Mouse (Mus musculus) gastrocnemius, postnatal 25 days (tissue): Measurements from ENCODE around the gene Gm20696. TPM values are rescaled to one million over a fixed set of nuclear protein-coding genes. Genes with fewer than 3 reads are reported as not detected.

Experiments used
- DNase-seq: peaks from one replicate; pipeline ENCODE4 v3.0.0; 2022
- total RNA-seq, 2 experiments: library from RNA; stranded (reverse); gene quantifications; 1 replicate in 1 of 2; 2 replicates in 1 of 2; pipeline ENCODE4 v1.2.3; 2021

The Gm20696 gene
- total RNA-seq, 2 experiments from 2014 or later, result 1.6 to 2.0 TPM

DNA sequence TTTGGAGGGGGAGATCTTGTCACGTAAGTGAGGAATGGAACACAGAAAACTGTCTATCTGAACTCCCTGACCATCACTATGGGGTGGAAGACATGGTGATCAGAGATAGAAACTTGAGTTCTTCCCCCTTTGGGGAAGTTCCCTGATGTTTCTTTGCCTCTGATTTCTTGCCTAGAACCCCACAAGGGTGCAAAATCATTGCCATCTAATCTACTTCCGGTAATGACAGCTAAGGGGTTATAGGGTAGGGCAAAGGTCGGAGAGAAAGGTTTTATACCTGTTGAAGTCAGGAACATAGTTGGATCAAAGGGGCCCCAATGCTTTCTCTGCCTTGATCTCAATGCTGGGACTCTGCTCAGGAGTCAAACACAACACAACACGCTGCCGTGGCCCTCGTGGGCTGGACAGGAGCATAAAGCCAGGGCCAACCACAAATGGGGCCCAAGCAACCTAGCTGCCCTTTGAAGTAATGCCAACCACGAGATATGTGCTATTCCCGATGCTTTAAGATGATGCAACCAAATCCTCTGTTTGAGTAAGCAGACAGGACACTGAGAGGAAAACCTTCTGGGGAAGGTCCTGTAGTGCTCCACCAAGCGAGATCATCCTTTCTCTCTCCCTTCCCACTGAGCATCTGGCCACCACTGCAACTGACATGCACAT is 307.4 kb downstream of the Gm20696 start:
- no peak for DNase-seq

GRCm38 (mm10) chr6:99357931-99358330 is 308.7 kb downstream of the Gm20696 start:
- no peak for DNase-seq

DNA sequence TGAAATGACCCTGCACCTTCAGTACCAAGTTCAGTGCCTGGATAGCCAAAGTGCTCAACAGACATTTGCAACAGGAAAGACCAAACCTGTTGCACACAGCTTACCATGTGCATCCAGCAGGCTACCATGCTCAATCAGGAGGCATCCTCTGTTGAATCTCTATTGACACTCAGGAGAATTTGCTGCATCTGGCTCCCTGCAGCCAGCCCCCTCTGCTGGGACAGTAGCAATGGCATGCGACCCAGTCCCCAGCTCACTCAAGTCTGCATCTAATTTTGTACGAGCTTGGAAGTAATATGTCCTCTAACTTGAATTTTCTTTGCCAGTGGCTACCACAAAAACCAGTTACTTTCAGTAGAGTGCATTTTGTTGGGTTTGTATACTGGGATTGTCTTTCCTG is 312.3 kb downstream of the Gm20696 start:
- DNase-seq, result no peak

DNA sequence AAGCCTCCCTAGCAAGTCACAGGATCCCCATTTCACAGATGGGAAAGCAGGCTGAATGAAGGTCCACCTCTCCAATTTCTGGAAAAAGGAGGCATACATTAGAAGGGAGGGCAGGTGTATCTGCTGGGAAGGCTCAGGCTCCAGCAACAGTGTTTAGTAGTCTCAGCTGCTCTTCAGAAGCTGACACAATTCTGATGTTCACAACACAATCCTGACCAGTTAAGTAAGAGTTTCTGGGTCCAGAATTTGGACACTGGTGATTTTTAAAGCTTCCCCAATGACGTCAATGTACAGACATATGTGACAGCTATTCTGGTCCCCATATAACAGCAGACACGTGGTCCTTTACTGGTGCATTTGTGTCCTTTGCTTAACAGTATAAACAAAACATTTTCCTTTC is 313.2 kb downstream of the Gm20696 start:
- no peak for DNase-seq

GRCm38 (mm10) chr6:99350566-99350965 is 316.0 kb downstream of the Gm20696 start:
- no peak for DNase-seq

DNA sequence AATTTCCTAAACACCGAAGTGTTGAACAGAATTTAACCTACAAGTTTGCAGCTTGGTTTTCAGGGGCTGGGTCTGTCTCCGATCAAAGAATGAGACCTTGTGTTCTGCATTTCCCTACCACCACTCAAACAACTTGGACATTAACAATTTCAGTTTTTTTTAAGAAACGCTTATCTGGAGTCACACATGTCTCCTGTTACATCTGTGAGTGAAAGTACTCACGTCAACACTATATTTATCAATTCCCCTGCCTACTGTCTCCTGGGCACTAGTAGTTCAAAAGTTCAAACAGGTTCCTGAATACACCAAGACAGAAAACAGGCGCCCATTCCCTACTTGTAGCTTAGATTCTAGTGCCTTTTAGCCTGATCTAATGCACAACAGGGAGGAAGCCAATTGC is 316.4 kb downstream of the Gm20696 start:
- no peak for DNase-seq

GRCm38 (mm10) chr6:99347836-99348235 is 318.8 kb downstream of the Gm20696 start:
- no peak for DNase-seq

DNA sequence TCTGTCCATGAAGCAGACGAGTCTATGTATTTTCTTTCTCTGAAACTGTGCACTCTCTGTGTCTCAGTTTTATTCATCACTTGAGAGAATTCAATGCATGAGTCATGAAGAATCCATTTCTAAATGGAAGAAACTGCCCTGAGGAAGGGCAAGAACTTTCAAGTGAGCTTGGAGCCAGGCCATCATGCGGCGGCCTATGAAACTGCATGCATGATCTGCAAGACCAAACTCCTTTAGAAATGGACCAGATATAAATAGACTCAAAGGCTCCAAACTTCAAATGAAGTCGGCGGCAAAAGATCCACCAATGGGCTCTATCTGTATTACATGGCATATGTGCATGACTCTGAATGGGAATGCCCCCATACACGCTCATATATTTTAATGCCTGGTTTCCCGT is 321.6 kb downstream of the Gm20696 start:
- no peak for DNase-seq

- DNase-seq, result no peak
Observed at GRCm38 (mm10) chr6:99344357-99344756, 322.2 kb downstream of the Gm20696 start.

GRCm38 (mm10) chr6:99343815-99344214 is 322.8 kb downstream of the Gm20696 start:
- DNase-seq, result no peak

- DNase-seq, result no peak
Observed at GRCm38 (mm10) chr6:99342416-99342815, 324.2 kb downstream of the Gm20696 start.

GRCm38 (mm10) chr6:99340902-99341301 is 325.7 kb downstream of the Gm20696 start:
- no peak for DNase-seq

DNA sequence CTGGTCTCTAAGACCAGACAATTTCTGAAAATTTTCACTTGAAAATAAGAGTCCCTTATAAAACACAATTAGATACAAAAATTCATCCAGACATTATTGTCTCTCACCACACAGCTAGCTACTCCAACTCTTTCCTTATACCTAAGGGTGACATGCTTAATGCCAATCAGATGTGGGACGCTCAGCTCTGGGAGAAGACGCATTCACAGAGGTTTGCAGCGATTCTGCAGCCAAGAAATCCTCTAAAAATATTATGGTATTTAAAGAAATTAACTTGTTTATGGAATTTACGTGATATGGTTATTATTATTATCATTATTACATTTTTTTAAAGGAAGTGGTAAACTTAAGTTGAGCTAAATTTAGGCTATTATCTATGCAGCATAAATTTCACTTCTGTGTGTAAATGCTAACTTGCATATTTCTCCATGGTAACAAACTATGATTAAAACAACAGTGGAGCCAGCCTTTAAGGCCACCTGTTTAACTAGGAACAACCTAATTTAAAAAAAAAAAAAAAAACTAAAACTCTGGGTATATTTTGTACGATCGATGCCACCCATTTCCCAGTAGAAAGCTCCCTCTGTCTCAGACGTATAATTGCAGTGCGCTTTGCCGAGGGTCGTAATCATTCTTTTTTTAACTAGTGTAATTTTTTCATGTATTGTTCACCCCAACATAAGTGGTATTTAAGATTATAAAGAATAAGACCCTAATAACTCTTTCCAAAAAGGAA is 326.4 kb downstream of the Gm20696 start:
- no peak for DNase-seq

DNA sequence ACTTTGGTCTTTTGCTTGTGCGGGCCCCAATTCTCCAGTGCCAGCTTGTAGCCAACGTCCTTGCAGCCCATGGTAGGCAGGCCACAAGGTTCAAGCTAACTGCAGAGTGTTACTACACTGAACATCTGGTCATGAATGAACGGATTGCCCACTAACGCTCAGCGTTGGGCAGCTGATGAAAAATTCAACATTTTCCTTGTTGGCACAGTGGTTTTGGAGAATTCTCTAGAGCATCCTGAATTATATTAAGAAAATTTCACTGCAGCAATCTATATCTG is 327.3 kb downstream of the Gm20696 start:
- no peak for DNase-seq

DNA sequence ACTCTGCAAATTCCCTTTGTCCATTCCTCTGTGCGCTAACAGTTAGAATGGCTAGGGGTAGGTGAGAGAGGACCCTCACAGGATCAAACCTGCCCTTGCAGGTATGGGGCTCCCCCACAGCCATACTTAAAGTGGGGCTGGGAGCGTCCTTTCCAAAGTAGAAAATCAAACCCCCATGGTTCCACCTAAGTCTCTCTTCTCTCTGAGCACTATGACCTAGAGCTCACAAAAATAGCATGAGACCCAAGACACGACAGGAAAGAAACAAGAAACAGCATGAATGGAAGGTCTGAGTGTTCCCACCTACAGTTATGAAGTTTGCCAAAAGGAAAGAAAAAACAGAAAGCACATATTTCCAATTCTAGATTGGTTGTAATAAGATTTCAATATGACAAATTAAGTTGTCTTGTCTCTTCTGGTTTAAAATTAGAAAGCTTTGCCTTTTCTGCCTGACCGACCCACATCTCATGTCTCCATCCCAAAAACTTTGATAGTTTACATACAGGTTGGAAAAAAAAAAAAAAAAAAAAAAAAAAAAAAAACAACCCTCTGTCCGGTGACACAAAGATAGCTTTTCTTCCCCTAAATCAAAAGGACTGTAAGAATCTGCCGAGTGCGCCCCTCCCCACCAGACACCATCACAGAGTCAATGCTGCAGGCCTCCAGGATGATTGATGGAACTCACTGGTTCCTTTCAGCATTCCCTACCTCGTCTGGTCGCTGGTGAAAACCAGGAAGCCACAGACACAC is 327.8 kb downstream of the Gm20696 start:
- no peak for DNase-seq

DNA sequence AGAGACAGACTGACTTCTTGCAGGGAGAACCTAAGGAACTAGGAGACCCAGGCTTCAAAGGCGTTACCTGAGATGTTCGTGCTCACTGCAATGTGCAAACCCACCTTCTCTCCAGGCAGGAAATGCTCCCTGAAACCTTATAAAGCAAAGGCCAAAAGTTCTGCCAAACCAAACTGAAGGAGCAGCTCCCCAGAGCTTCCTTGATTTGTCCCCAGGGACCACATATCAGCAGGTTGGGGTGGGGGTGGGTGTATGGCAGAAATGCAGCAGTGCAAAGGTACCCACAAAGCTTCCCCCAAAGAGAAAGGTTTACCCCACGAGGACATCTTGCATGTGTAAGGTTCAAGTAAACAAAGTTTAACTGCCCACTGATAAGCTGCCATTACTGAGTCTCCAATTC is 328.4 kb downstream of the Gm20696 start:
- DNase-seq, result no peak

DNA sequence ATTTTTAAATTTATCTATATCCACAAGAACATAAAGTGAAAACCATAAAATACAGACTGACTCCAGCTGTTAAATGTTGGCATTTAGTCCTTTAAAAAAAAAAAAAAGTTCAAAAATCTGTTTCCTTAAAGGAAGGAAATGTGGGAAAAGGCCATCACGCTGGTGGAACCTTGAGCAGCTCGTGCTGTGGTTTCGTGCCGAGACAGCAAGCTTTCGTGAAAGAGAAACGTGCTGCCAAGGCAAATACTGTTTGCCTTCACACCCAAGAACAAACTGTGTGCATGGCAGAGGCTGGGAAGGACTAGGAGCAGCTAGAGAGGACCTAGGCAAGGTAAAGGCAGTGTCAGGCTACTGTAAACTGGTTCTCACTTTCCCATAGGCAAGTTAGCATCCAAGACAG is 329.0 kb downstream of the Gm20696 start:
- DNase-seq, result no peak

GRCm38 (mm10) chr6:99336191-99336590 is 330.4 kb downstream of the Gm20696 start:
- DNase-seq, result no peak

DNA sequence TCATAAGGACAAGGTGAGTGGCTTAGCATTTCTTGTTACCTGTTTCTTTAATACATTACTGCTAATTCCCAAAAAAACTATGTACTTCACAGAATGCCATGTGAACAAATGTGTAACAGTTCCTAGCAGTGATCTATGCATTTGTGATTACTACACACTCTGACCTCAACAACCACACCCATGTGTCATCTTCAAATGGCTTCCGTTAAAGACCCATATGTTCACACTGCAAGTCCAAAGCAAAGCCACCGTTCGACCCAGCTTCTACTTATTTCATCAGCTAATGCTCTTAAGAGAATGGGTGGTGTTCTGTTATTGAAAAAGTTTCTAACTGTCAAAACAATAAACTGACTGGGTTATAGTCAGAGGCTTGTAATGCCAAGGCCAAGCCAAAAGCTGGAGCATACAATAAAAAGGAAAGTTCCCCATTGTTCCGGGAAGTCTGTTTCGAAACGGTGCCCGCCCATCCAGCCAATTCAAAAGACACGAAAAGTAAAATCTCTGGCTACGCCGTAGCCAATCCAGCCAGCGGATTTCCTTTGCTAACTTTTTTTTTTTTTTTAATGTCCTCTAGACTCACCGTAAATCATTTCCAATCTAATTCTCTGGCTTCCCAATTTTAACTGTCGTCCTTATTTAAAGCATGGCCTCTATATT is 331.3 kb downstream of the Gm20696 start:
- DNase-seq, result no peak

DNA sequence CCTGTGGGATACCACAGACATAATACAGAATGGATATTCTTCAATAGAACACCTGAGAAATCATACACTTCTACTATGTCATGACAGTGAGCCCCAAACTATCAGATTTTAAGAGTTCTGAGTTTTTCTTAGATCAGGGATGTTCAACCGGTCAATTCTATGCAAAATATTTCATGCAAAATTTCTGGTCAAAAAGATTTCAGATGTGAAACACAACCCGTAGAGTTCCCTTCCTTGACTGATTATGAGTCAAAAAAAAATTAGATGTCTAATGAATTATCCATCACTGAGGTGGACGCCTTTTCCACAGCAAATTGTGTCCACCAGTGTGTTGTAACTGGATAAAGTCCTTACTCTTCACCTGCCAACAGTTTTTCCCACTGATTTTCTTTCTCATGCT is 332.3 kb downstream of the Gm20696 start:
- DNase-seq, result no peak

DNA sequence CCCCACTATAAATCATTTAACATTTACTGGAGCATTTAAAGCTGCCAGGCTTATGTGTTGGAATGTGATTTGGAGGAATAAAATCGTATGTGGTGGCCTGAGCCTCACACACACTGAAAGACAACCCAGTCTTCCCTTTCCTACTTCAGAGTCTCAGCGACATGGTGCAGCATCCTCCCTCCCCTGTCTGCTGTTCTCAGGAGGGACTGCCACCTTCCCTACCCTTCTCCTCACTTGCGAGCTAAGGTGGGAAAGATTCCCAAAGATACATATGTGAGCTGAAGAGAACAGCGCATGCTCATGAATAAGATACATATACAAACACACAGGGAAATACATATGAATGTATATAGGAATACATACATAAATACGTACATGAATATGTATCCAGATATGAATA is 333.5 kb downstream of the Gm20696 start:
- no peak for DNase-seq

DNA sequence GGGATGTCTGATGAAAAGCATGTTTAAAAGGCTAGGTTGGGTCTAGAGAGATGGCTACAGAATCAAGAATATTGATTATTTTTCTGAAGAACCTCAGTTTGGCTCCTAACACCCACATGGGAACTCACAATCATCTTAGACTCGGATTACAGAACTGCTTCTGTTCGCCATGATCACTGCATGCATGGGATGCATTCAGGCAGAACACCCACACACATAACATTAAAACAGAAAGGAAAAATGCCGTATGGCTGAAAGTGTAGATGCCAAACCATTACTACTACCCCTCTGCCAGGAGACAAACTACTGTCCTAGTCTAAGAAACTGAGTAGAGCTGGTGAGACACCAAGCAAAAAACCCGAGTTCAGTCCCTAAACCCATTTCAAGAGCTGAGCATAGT is 336.4 kb downstream of the Gm20696 start:
- DNase-seq, result no peak

GRCm38 (mm10) chr6:99328634-99329033 is 338.0 kb downstream of the Gm20696 start:
- no peak for DNase-seq
